Mouse (Mus musculus) neural tube, embryonic 12.5 days (tissue): ENCODE results near the gene Ccna2. TPM values are rescaled to one million over a fixed set of nuclear protein-coding genes. Genes with fewer than 3 reads are reported as not detected.
"Not testable (repeated sequence)": the region's sequence is repeated elsewhere in the genome, so short reads cannot be mapped to it uniquely, and the experiment has no call there.

Source experiments
- ATAC-seq: fragments of 200-750 bp; cut with Nextera tagmentation; 2 replicates; pipeline ENCODE4 v1.8.0; 2017; ENCODE audit warnings: low read depth, mild to moderate bottlenecking, moderate TSS enrichment, moderate library complexity; ENCODE audit not compliant: low FRiP score
- H3K27ac ChIP-seq: fragments of 300-500 bp; sonication (generic); 2 replicates; pipeline ENCODE4 v1.5.1; 2016
- H3K27me3 ChIP-seq: fragments of 300-500 bp; sonication (generic); replicated peaks from 2 replicates; pipeline ENCODE4 v1.6.1; 2016; ENCODE audit warnings: mild to moderate bottlenecking
- H3K36me3 ChIP-seq: fragments of 300-500 bp; sonication (generic); 2 replicates; pipeline ENCODE4 v1.6.1; 2016; ENCODE audit warnings: mild to moderate bottlenecking
- H3K4me1 ChIP-seq: fragments of 300-500 bp; sonication (generic); 2 replicates; pipeline ENCODE4 v1.6.1; 2016
- H3K4me2 ChIP-seq: fragments of 300-500 bp; sonication (generic); replicated peaks from 2 replicates; pipeline ENCODE4 v1.6.1; 2016; ENCODE audit warnings: mild to moderate bottlenecking
- H3K4me3 ChIP-seq: fragments of 300-500 bp; sonication (generic); 2 replicates; pipeline ENCODE4 v1.5.1; 2016
- H3K9ac ChIP-seq: fragments of 300-500 bp; sonication (generic); 2 replicates; pipeline ENCODE4 v1.6.1; 2016; ENCODE audit warnings: mild to moderate bottlenecking
- H3K9me3 ChIP-seq: fragments of 300-500 bp; sonication (generic); 2 replicates; pipeline ENCODE4 v1.6.1; 2016; ENCODE audit warnings: mild to moderate bottlenecking
- WGBS: fragments of 180-500 bp; shearing (Covaris S2); methylation state at CpG from one replicate; pipeline ENCODE4 v1.1.7; 2016; 5-methylcytosine and 5-hydroxymethylcytosine counted together
- polyA plus RNA-seq: library from polyadenylated mRNA; unstranded; fragments of >200 nt; fragmentation: Nextera tagmentation; extraction: Ambion mirVana; gene quantifications from 2 replicates; pipeline ENCODE4 v1.2.1, GENCODE M21; 2016

Ccna2 gene
- 135 and 139 TPM in 2 replicates for polyA plus RNA-seq

DNA sequence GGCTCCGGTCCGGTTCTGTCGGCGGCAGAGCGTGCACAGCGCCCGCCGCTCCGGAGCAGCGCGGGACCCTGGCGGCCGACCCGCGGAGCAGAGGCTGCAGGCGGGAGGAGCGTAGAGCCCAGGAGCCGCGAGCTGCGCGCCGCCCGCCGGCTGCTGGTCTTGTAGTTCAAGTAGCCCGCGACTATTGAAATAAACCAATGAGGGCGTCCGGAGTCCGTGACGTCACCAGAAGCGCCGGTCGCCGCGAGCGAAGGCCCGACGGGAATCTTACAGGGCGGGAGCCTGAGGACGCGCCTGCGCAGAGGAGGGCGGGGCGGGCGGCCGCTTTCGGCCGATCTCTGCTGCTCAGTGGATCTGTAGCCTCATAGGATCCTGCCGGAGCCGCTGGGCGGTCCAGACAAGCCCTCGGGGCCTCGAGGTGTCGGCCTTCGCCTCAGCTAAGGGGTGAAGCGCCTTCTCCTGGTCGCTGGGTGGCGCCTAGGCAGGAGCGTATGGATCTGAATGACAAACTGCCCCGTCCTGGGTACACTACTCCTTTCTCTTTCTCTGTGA, at the start of gene Ccna2:
Gene Ccna2, minus strand, starts transcription at position 324 of the 552 bp plus-strand sequence.
- Histone ChIP-seq H3K4me1 (peaks cover 22% of the 10 kb centered on the region), H3K4me3 (peak within 1 kb of the TSS; percentile 73), H3K27ac (peak within 1 kb of the TSS; percentile 64; the same call in 1 of the 2 replicates), H3K27me3 (no peaks in the 10 kb centered on the region), H3K9me3 (no peaks in the 10 kb centered on the region), H3K4me2 (peak within 1 kb of the TSS; percentile 92), H3K9ac (peak within 1 kb of the TSS; percentile 83), H3K36me3 (peaks cover 18% of the 10 kb centered on the region)
- ATAC-seq = peak; percentile 99
- under 1% methylated on average over 60 of the region's 60 CpGs for WGBS

DNA sequence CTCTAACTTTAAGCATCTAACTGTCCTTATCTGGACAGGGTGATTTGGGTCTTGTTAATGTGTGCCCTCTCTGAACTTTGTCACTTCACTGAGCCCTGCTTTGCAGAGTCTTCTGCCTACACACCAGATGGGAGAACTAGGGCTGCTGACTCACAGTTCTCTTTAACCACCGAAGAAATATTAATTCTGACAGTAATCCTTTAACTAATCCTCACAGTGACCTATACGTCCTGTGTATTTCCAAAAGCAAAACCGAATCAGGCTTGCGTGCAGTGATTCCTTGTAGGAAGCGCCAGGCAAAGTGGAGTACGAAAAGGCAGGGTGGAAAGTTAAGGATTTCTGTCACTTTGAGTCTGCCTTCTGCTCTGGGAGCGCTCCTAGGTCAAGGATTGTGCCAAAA, 46.2 kb upstream of the Ccna2 start:
- H3K9me3 ChIP-seq = no peaks in the 10 kb centered on the region
- H3K4me3 ChIP-seq = no peak overlapping the region
- ATAC-seq = no peak
- no peak overlapping the region for H3K4me2 ChIP-seq
- no peaks in the 10 kb centered on the region for H3K36me3 ChIP-seq
- no peak overlapping the region for H3K9ac ChIP-seq
- H3K27ac ChIP-seq = no peak overlapping the region
- peaks cover 2% of the 10 kb centered on the region; the same call in 1 of the 2 replicates for H3K4me1 ChIP-seq
- no peaks in the 10 kb centered on the region for H3K27me3 ChIP-seq
- WGBS = 82% methylated on average over 7 of the region's 7 CpGs

DNA sequence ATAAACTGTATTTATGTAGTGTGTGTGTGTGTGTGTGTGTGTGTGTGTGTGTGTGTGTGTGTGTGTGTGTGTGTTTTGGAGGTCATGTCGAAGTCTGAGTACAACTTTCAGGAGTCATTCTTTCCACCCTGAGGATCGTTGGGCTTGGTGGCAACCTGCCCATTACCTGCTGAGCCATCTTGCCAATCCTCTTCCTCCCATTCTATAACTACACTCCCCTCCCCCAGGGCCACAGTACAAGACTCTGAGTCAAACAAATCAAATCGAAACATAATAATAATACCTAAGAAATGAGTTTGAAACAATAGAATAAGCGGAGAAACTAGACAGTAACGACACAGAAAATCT, 41.9 kb upstream of the Ccna2 start:
- no peak overlapping the region for H3K4me3 ChIP-seq
- no peaks in the 10 kb centered on the region for H3K9me3 ChIP-seq
- ATAC-seq = no peak
- H3K27me3 ChIP-seq = no peaks in the 10 kb centered on the region
- H3K4me1 ChIP-seq = peaks cover 2% of the 10 kb centered on the region; the same call in 1 of the 2 replicates
- 76% methylated on average over 5 of the region's 5 CpGs for WGBS
- H3K9ac ChIP-seq = no peak overlapping the region
- H3K4me2 ChIP-seq = peak overlapping the region; percentile 68
- H3K27ac ChIP-seq = no peak overlapping the region
- no peaks in the 10 kb centered on the region for H3K36me3 ChIP-seq

DNA sequence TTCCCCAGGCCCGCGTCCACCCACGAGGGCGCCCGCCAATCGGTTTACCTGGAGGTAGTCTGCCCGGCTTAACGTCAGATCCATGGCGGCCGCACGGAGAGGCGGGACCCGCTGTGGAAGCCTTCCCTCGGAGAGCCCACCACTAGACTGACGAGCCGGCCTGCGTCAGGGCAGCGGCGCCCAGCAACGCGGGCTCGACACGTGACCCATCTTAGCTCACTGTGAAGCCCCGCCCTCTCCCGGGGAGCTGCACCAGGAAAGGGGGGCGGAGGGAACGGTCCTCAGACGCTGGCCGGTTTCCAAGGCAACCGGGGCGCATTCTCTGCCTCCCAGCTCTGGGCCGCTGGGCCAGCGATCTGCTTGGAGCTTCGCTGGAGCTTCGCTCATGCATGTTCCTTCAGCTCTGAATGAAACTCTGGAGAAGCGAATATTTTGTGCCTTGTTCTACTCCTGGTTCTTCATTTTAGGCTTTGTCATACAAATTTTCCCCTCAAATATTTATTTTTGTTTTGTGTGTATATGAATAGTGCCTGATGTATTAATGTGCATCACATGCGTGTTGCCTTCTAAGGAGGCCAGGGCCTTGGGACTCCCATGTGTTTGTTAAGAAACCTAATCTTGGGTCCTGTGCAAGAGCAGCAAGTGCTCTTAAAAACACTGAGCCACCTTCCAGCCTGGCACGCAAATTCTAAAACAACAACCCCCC, 41.4 kb upstream of the Ccna2 start, which contains the start of gene Bbs7:
Gene Bbs7, minus strand, starts transcription at position 276 of the 706 bp plus-strand sequence.
- H3K4me3 ChIP-seq = peak within 1 kb of the TSS; percentile 64
- ATAC-seq = peak; percentile 100
- 0 out of 2 replicates have a peak within 1 kb of the TSS, but pooled peaks have one; percentile 22 for H3K27ac ChIP-seq

DNA sequence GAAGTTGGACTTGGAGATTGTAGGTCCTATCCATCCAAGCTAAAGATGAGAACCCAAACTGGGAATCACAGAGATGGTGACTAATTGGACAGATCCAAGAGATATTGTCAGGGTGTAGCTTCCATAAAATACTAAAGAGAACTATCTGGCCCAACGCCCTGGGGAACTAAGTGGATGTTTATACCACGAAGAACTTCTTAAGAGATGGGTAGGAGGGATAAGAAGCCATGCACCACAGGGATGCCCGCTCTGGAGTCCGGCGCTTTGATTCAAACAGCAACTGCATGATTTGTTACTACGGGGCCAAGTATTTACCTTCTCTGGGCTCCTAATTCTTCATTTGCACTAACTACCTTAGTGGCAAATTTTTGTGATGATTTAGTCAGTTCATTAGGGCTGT, 40.7 kb upstream of the Ccna2 start:
- ATAC-seq = peak; percentile 65
- 0 out of 2 replicates have a peak overlapping the region, but pooled peaks have one; percentile 22 for H3K27ac ChIP-seq
- H3K4me3 ChIP-seq = peak overlapping the region; percentile 64

More for the DNA sequence above, 41.4 kb upstream of the Ccna2 start, which contains the start of gene Bbs7:
- H3K4me2 ChIP-seq = peak within 1 kb of the TSS; percentile 68
- 5% methylated on average over 38 of the region's 38 CpGs for WGBS
- no peaks in the 10 kb centered on the region for H3K36me3 ChIP-seq
- no peaks in the 10 kb centered on the region for H3K27me3 ChIP-seq
- peaks cover 2% of the 10 kb centered on the region; the same call in 1 of the 2 replicates for H3K4me1 ChIP-seq
- H3K9me3 ChIP-seq = no peaks in the 10 kb centered on the region
- H3K9ac ChIP-seq = peak within 1 kb of the TSS; percentile 76

DNA sequence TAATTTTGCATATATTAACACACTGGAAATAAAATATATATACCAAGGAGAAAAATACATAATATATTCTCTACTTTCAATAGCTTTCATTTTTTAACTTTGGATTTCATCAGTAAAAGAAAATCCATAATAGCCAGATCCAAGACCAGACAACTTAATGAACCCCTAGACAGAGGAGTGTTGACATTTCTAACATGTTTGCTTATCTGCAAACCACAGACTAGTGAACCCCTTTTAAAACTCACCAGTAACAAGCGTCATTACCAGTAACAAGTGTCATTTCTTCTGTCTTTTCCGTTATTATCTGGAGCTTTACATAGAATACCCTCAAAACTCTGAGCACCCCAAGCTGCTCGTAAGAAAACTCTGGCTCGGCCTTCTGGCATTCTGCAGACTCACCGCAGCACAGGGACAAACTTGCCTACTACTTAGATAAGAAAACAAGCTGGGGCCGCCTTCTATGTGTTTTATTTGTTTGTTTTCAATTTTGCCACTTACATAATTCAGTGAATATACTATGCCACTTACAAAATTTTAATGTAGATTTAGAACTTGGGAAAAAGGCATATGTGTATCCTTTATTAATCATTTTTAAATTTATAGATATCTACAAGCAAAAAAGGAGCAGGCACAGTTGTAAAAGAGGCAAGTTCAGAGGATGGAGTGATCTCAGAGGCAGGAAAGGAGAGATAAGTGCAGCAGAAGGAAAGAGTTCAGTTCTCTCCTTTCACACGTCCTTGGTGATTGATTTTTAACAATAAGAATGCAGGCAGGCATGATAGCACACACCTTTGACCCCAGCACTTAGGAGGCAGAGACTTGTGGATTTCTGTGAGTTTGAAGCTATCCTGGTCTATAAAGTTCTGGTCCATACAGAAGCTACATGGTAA, 34.2 kb upstream of the Ccna2 start:
- H3K4me3 ChIP-seq = no peak overlapping the region
- no peak overlapping the region for H3K27ac ChIP-seq
- no peak for ATAC-seq
- H3K9ac ChIP-seq = no peak overlapping the region
- peaks cover 8% of the 10 kb centered on the region for H3K36me3 ChIP-seq
- no peaks in the 10 kb centered on the region for H3K4me1 ChIP-seq
- H3K4me2 ChIP-seq = no peak overlapping the region
- H3K27me3 ChIP-seq = no peaks in the 10 kb centered on the region
- H3K9me3 ChIP-seq = no peaks in the 10 kb centered on the region
- WGBS = 83% methylated on average over 7 of the region's 7 CpGs

More for the DNA sequence above, 40.7 kb upstream of the Ccna2 start:
- Histone ChIP-seq H3K9ac (peak overlapping the region; percentile 76), H3K4me1 (peaks cover 2% of the 10 kb centered on the region; the same call in 1 of the 2 replicates), H3K27me3 (no peaks in the 10 kb centered on the region), H3K9me3 (no peaks in the 10 kb centered on the region), H3K36me3 (no peaks in the 10 kb centered on the region), H3K4me2 (peak overlapping the region; percentile 68)
- WGBS = 4% methylated on average over 6 of the region's 6 CpGs

DNA sequence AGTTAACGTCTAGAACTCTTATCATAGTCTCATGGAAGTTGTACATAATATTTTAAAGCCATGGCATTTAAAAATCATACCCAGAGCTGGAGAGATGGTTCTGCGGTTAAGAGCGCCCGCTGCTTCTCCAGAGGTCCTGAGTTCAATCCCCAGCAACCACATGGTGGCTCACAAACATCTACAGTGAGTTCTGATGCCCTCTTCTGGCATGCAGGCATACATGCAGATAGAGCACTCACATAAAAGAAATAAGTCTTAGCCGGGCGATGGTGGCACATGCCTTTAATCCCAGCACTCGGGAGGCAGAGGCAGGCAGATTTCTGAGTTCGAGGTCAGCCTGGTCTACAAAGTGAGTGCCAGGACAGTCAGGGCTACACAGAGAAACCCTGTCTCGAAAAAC, 27.8 kb upstream of the Ccna2 start:
- not testable (repeated sequence) for H3K27me3 ChIP-seq, H3K9ac ChIP-seq, ATAC-seq, H3K27ac ChIP-seq, H3K36me3 ChIP-seq, H3K9me3 ChIP-seq, H3K4me3 ChIP-seq, H3K4me1 ChIP-seq, H3K4me2 ChIP-seq
- 93% methylated on average over 8 of the region's 9 CpGs for WGBS

DNA sequence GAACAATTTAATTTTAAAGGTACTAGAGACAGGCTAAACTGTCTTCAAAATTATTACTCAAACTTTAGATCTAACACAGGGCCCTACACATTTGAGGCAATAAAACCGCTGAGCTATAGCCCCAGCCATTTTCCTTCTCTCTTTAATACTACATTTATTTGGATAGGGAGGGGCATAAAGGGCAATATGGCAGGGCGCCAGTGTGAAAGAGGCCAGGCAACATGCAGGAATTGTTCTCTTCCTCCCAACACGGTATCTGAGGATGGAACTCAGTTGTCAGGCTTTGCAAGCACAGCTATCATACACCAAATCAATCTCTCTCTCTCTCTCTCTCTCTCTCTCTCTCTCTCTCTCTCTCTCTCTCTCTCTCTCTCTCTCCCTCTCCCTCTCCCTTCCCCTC, 26.9 kb upstream of the Ccna2 start:
- peaks cover 7% of the 10 kb centered on the region for H3K36me3 ChIP-seq
- WGBS = 80% methylated on average over 3 of the region's 3 CpGs
- H3K9ac ChIP-seq = no peak overlapping the region
- no peak for ATAC-seq
- no peak overlapping the region for H3K27ac ChIP-seq
- no peaks in the 10 kb centered on the region for H3K9me3 ChIP-seq
- H3K4me1 ChIP-seq = no peaks in the 10 kb centered on the region
- H3K4me2 ChIP-seq = no peak overlapping the region
- no peaks in the 10 kb centered on the region for H3K27me3 ChIP-seq
- H3K4me3 ChIP-seq = no peak overlapping the region

DNA sequence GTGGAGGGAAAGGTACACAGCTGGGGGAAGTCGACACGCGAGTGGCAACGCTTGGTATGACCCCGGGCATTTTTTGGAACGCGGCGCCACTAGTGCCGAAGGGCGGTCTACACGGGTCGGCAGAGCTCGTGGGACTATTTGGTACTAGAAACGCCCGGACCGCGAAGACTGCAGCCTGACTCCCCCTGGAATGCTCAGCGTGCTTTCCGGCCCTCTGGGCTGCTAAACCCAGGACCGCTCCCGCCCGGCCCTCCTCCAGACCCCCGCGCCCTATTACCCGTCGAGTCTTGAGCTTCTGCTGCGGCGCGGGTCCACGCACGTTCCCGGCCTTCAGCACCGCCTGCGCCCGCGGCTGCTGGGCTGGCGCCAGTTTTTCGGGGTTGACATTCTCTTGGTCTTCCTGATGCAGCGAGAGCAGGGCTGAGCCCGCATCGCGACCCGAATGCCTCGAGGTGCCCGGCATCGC, 556 bp downstream of the Ccna2 start:
- Histone ChIP-seq H3K27ac (no peak overlapping the region), H3K4me1 (peaks cover 22% of the 10 kb centered on the region), H3K4me3 (peak overlapping the region; percentile 73), H3K9ac (peak overlapping the region; percentile 83), H3K36me3 (peaks cover 23% of the 10 kb centered on the region), H3K4me2 (peak overlapping the region; percentile 92), H3K9me3 (no peaks in the 10 kb centered on the region), H3K27me3 (no peaks in the 10 kb centered on the region)
- under 1% methylated on average over 45 of the region's 46 CpGs for WGBS
- peak; percentile 54 for ATAC-seq

DNA sequence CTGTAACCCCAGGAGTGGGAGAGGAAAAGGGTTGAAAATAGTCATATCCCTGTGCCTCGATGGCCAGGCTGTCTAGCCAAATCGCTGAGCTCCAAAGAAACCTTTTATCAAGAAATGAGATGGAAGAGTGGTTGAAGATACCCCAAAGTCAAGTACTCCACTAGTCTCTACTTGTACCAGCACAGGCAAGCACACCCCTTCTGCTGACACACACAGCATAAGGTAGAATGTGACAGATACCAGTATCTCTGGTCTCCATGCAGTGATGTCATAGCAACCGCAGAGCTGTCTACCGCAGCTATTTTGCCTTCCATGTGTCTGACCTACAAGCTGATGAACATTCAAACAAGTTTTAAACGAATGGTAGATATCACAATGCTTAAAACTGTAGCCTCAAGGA, 2.1 kb downstream of the Ccna2 start:
- Histone ChIP-seq H3K36me3 (peaks cover 36% of the 10 kb centered on the region), H3K27ac (no peak overlapping the region), H3K9ac (no peak overlapping the region), H3K9me3 (no peaks in the 10 kb centered on the region), H3K27me3 (no peaks in the 10 kb centered on the region), H3K4me1 (peaks cover 22% of the 10 kb centered on the region), H3K4me2 (peak overlapping the region; percentile 92), H3K4me3 (0 out of 2 replicates have a peak overlapping the region, but pooled peaks have one; percentile 73)
- ATAC-seq = no peak
- 93% methylated on average over 5 of the region's 5 CpGs for WGBS

DNA sequence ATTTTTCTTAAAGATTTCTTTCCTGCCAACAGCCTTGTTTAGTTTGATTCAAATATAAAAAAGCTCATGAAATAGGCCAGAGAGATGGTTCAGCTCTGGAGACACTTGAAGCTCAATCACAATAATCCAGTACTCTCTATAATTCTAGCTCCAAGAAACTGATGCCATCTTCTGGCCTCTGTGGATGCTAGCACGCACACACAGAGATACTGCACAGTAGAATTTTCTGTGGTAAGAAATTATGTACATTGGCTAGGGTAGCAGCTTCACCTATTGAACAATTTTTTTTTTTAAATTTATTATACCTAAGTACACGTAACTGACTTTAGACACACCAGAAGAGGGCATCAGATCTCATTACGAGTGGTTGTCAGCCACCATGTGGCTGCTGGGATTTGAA, 8.3 kb downstream of the Ccna2 start:
- WGBS = 88% methylated on average over 3 of the region's 3 CpGs
- H3K4me2 ChIP-seq = no peak overlapping the region
- no peaks in the 10 kb centered on the region for H3K4me1 ChIP-seq
- ATAC-seq = no peak
- no peaks in the 10 kb centered on the region for H3K27me3 ChIP-seq
- peaks cover 78% of the 10 kb centered on the region for H3K36me3 ChIP-seq
- no peak overlapping the region for H3K9ac ChIP-seq
- no peaks in the 10 kb centered on the region for H3K9me3 ChIP-seq
- H3K27ac ChIP-seq = no peak overlapping the region
- H3K4me3 ChIP-seq = no peak overlapping the region

DNA sequence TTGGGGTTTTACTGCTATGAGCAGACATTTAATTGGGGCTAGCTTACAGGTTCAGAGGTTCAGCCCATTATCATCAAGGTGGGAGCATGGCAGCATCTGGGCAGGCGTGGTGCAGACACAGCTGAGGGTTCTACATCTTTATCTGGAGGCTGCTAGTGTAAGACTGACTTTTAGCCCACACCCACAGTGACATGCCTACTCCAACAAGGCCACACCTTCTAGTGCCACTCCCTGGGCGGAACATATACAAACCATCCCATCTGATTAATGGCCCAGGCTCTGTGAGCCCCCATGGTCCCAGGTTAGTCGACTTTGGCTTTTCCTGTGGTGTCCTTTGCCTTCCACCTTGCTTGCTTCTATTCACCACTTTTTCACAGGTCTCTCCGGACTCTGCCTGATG, 12.3 kb downstream of the Ccna2 start:
- WGBS = 90% methylated on average over 4 of the region's 4 CpGs
- Histone ChIP-seq H3K9me3 (no peaks in the 10 kb centered on the region), H3K27me3 (no peaks in the 10 kb centered on the region), H3K36me3 (peaks cover 80% of the 10 kb centered on the region), H3K9ac (no peak overlapping the region), H3K27ac (no peak overlapping the region), H3K4me2 (no peak overlapping the region), H3K4me3 (no peak overlapping the region), H3K4me1 (no peaks in the 10 kb centered on the region)
- ATAC-seq = no peak
